Mouse (Mus musculus) liver, adult 10 weeks (tissue): ENCODE results near the gene Fxyd7. TPM values are rescaled to one million over a fixed set of nuclear protein-coding genes. Genes with fewer than 3 reads are reported as not detected.

Experiments
- polyA plus RNA-seq: library from polyadenylated mRNA; stranded (reverse); fragments of 350-450 nt; fragmentation: Illumina TruSeq; extraction: RNeasy Lipid Tissue Mini Kit (QIAGEN cat#74804); gene quantifications from one replicate; pipeline ENCODE4 v1.2.3, GENCODE M21; 2014; ENCODE audit warnings: low read depth, low replicate concordance

Fxyd7 gene
- polyA plus RNA-seq = not detected

GRCm38 (mm10) chr7:31051321-31052021 is at the start of gene Fxyd7:
Gene Fxyd7 (minus strand): TSS chr7:31051467.

GRCm38 (mm10) chr7:31076492-31076891 is 25.2 kb upstream of the Fxyd7 start, which contains the start of gene Fxyd3:
Gene Fxyd3 (minus strand): TSS chr7:31076704.

GRCm38 (mm10) chr7:31059108-31059507 is 7.8 kb upstream of the Fxyd7 start, which contains the start of gene Lgi4:
Gene Lgi4 (plus strand): TSS chr7:31059342.

GRCm38 (mm10) chr7:31057071-31057470 is 5.8 kb upstream of the Fxyd7 start, which contains the start of gene Fxyd1:
Gene Fxyd1 (minus strand): TSS chr7:31057199.

GRCm38 (mm10) chr7:31042431-31042910 is 8.8 kb downstream of the Fxyd7 start, which contains the start of gene Fxyd5:
Gene Fxyd5 (minus strand): TSS chr7:31042481.

Other genes starting within 250 kb of the Fxyd7 start
- not detected for gene Ffar2, start 227.7 kb downstream of the Fxyd7 start, polyA plus RNA-seq
- not detected for gene Ffar3, start 195.3 kb downstream of the Fxyd7 start, polyA plus RNA-seq
- gene Ffar1, start 189.9 kb downstream of the Fxyd7 start, polyA plus RNA-seq = not detected
- 0.79 TPM for gene Cd22, start 171.1 kb downstream of the Fxyd7 start, polyA plus RNA-seq
- gene Mag, start 136.6 kb downstream of the Fxyd7 start, polyA plus RNA-seq = not detected
- 1,441 TPM for gene Hamp2, start 126.8 kb downstream of the Fxyd7 start, polyA plus RNA-seq
- gene Hamp, start 107.4 kb downstream of the Fxyd7 start, polyA plus RNA-seq = 2,943 TPM
- 49.2 TPM for gene Usf2, start 94.7 kb downstream of the Fxyd7 start, polyA plus RNA-seq
- 12.5 TPM for gene Lsr, start 78.0 kb downstream of the Fxyd7 start, polyA plus RNA-seq
- gene Fam187b, start 77.7 kb downstream of the Fxyd7 start, polyA plus RNA-seq = 2.4 TPM
- 2.7 TPM for gene Fxyd5, start 9.0 kb downstream of the Fxyd7 start, polyA plus RNA-seq
- gene Fxyd1, start 5.7 kb upstream of the Fxyd7 start, polyA plus RNA-seq = 52.4 TPM
- not detected for gene Lgi4, start 7.9 kb upstream of the Fxyd7 start, polyA plus RNA-seq
- gene Fxyd3, start 25.2 kb upstream of the Fxyd7 start, polyA plus RNA-seq = 0.95 TPM
- 31.2 TPM for gene Hpn, start 63.8 kb upstream of the Fxyd7 start, polyA plus RNA-seq
- 0.42 TPM for gene Scn1b, start 75.5 kb upstream of the Fxyd7 start, polyA plus RNA-seq
- 3.9 TPM for gene Gramd1a, start 104.4 kb upstream of the Fxyd7 start, polyA plus RNA-seq
- not detected for gene Scgb2b2, start 239.0 kb upstream of the Fxyd7 start, polyA plus RNA-seq
- gene Scgb1b2, start 240.4 kb upstream of the Fxyd7 start, polyA plus RNA-seq = not detected